Mouse (Mus musculus) stomach, embryonic 14.5 days (tissue): Measurements from ENCODE around the gene Adora1. TPM values are rescaled to one million over a fixed set of nuclear protein-coding genes. Genes with fewer than 3 reads are reported as not detected.

Experiments
- ATAC-seq: fragments of 200-750 bp; cut with Nextera tagmentation; 2 replicates; pipeline ENCODE4 v1.8.0; 2017; ENCODE audit warnings: low read depth, moderate TSS enrichment; ENCODE audit not compliant: insufficient number of reproducible peaks, insufficient read depth, low FRiP score
- H3K27ac ChIP-seq: fragments of 300-500 bp; sonication (generic); 2 replicates; pipeline ENCODE4 v1.5.1; 2014; ENCODE audit warnings: mild to moderate bottlenecking, low read length, moderate library complexity, mixed read lengths
- H3K27me3 ChIP-seq: fragments of 300-500 bp; sonication (generic); 2 replicates; pipeline ENCODE4 v1.6.1; 2014; ENCODE audit warnings: low read length, control low read depth, mixed read lengths; ENCODE audit not compliant: control insufficient read depth, insufficient read depth
- H3K36me3 ChIP-seq: fragments of 300-500 bp; sonication (generic); 2 replicates; pipeline ENCODE4 v1.6.1; 2014; ENCODE audit warnings: mild to moderate bottlenecking, control low read depth, low read length, moderate library complexity, mixed read lengths; ENCODE audit not compliant: control insufficient read depth, insufficient read depth
- H3K4me1 ChIP-seq: fragments of 300-500 bp; sonication (generic); 2 replicates; pipeline ENCODE4 v1.6.1; 2014; ENCODE audit warnings: low read length, control low read depth, mixed read lengths; ENCODE audit not compliant: control insufficient read depth, insufficient read depth
- H3K4me2 ChIP-seq: fragments of 300-500 bp; sonication (generic); replicated peaks from 2 replicates; pipeline ENCODE4 v1.6.1; 2014; ENCODE audit warnings: low read depth, low read length, control low read depth
- H3K4me3 ChIP-seq: fragments of 300-500 bp; sonication (generic); 2 replicates; pipeline ENCODE4 v1.5.1; 2014; ENCODE audit warnings: low read depth, low read length, control low read depth
- H3K9ac ChIP-seq: fragments of 300-500 bp; sonication (generic); replicated peaks from 2 replicates; pipeline ENCODE4 v1.6.1; 2014; ENCODE audit warnings: low read depth, mild to moderate bottlenecking, control low read depth, low read length, moderate library complexity, mixed read lengths
- H3K9me3 ChIP-seq: fragments of 300-500 bp; sonication (generic); 2 replicates; pipeline ENCODE4 v1.6.1; 2016; ENCODE audit warnings: low read depth, low read length, control low read depth; ENCODE audit not compliant: control insufficient read depth
- WGBS: fragments of 180-500 bp; shearing (Covaris S2); extraction: QIAGEN DNeasy Blood & Tissue Kit; methylation state at CpG from one replicate; pipeline ENCODE4 v1.1.7; 2014; 5-methylcytosine and 5-hydroxymethylcytosine counted together
- polyA plus RNA-seq: library from polyadenylated mRNA; unstranded; fragments of >200 nt; fragmentation: Nextera tagmentation; extraction: Ambion mirVana; gene quantifications from 2 replicates; pipeline ENCODE4 v1.2.1, GENCODE M21; 2014

Gene Adora1
- 0.68 and 1.7 TPM in 2 replicates for polyA plus RNA-seq

GRCm38 (mm10) chr1:134235391-134235921 is at the start of gene Adora1:
Adora1 (minus strand) TSS chr1:134235431.
- H3K27ac ChIP-seq: no peak within 1 kb of the TSS
- H3K4me1 ChIP-seq: peaks cover 8% of the 10 kb centered on the region; the same call in 1 of the 2 replicates
- H3K9me3 ChIP-seq: no peaks in the 10 kb centered on the region
- 1% methylated on average over 26 of the region's 37 CpGs for WGBS
- peaks cover 31% of the 10 kb centered on the region for H3K27me3 ChIP-seq
- peak within 1 kb of the TSS; percentile 47 for H3K4me3 ChIP-seq
- 0 out of 2 replicates have a peak, but pooled peaks have one; percentile 33 for ATAC-seq
- H3K36me3 ChIP-seq: no peaks in the 10 kb centered on the region
- H3K4me2 ChIP-seq: peak within 1 kb of the TSS; percentile 95
- H3K9ac ChIP-seq: 0 out of 2 replicates have a peak within 1 kb of the TSS, but pooled peaks have one; percentile 28

- Histone ChIP-seq H3K4me1 (no peaks in the 10 kb centered on the region), H3K9ac (no peak overlapping the region), H3K36me3 (no peaks in the 10 kb centered on the region), H3K27ac (no peak overlapping the region), H3K4me3 (no peak overlapping the region), H3K4me2 (no peak overlapping the region), H3K9me3 (no peaks in the 10 kb centered on the region), H3K27me3 (no peaks in the 10 kb centered on the region)
- ATAC-seq: no peak
- WGBS: 38% methylated on average over 1 of the region's 1 CpGs
Measured at GRCm38 (mm10) chr1:134283108-134283507, 47.9 kb upstream of the Adora1 start.

- WGBS: 49% methylated on average over 3 of the region's 3 CpGs
- Histone ChIP-seq H3K4me2 (no peak overlapping the region), H3K27me3 (no peaks in the 10 kb centered on the region), H3K36me3 (no peaks in the 10 kb centered on the region), H3K9me3 (no peaks in the 10 kb centered on the region), H3K4me1 (no peaks in the 10 kb centered on the region), H3K4me3 (no peak overlapping the region), H3K27ac (no peak overlapping the region), H3K9ac (no peak overlapping the region)
- ATAC-seq: no peak
Measured at GRCm38 (mm10) chr1:134282342-134282741, 47.1 kb upstream of the Adora1 start.

GRCm38 (mm10) chr1:134281563-134281962 is 46.3 kb upstream of the Adora1 start:
- Histone ChIP-seq H3K4me3 (no peak overlapping the region), H3K27ac (no peak overlapping the region), H3K4me2 (no peak overlapping the region), H3K9me3 (no peaks in the 10 kb centered on the region), H3K9ac (no peak overlapping the region), H3K4me1 (no peaks in the 10 kb centered on the region), H3K27me3 (no peaks in the 10 kb centered on the region), H3K36me3 (no peaks in the 10 kb centered on the region)
- no peak for ATAC-seq
- WGBS: 73% methylated on average over 4 of the region's 4 CpGs

- no peak overlapping the region for H3K27ac ChIP-seq
- no peaks in the 10 kb centered on the region for H3K9me3 ChIP-seq
- no peak overlapping the region for H3K9ac ChIP-seq
- 79% methylated on average over 5 of the region's 5 CpGs for WGBS
- H3K36me3 ChIP-seq: no peaks in the 10 kb centered on the region
- H3K4me3 ChIP-seq: no peak overlapping the region
- H3K27me3 ChIP-seq: no peaks in the 10 kb centered on the region
- H3K4me1 ChIP-seq: no peaks in the 10 kb centered on the region
- H3K4me2 ChIP-seq: no peak overlapping the region
- no peak for ATAC-seq
Measured at GRCm38 (mm10) chr1:134280174-134280573, 44.9 kb upstream of the Adora1 start.

GRCm38 (mm10) chr1:134276823-134277222 is 41.6 kb upstream of the Adora1 start:
- ATAC-seq: no peak
- Histone ChIP-seq H3K27ac (no peak overlapping the region), H3K4me1 (no peaks in the 10 kb centered on the region), H3K9ac (no peak overlapping the region), H3K36me3 (no peaks in the 10 kb centered on the region), H3K4me3 (no peak overlapping the region), H3K27me3 (no peaks in the 10 kb centered on the region), H3K9me3 (no peaks in the 10 kb centered on the region), H3K4me2 (no peak overlapping the region)
- 76% methylated on average over 7 of the region's 7 CpGs for WGBS

GRCm38 (mm10) chr1:134275616-134276464 is 40.6 kb upstream of the Adora1 start:
- no peak overlapping the region for H3K4me3 ChIP-seq
- ATAC-seq: no peak
- no peaks in the 10 kb centered on the region for H3K36me3 ChIP-seq
- H3K27me3 ChIP-seq: no peaks in the 10 kb centered on the region
- 62% methylated on average over 13 of the region's 13 CpGs for WGBS
- no peak overlapping the region for H3K9ac ChIP-seq
- no peaks in the 10 kb centered on the region for H3K9me3 ChIP-seq
- no peak overlapping the region for H3K4me2 ChIP-seq
- H3K4me1 ChIP-seq: no peaks in the 10 kb centered on the region
- no peak overlapping the region for H3K27ac ChIP-seq

GRCm38 (mm10) chr1:134274483-134274920 is 39.3 kb upstream of the Adora1 start:
- no peaks in the 10 kb centered on the region for H3K9me3 ChIP-seq
- WGBS: 74% methylated on average over 7 of the region's 7 CpGs
- H3K4me2 ChIP-seq: no peak overlapping the region
- H3K9ac ChIP-seq: no peak overlapping the region
- no peaks in the 10 kb centered on the region for H3K36me3 ChIP-seq
- H3K27me3 ChIP-seq: no peaks in the 10 kb centered on the region
- ATAC-seq: no peak
- H3K4me1 ChIP-seq: no peaks in the 10 kb centered on the region
- no peak overlapping the region for H3K4me3 ChIP-seq
- H3K27ac ChIP-seq: no peak overlapping the region
